Mouse (Mus musculus) liver, postnatal 0 days (tissue): ENCODE data around the gene Dnase1l3. TPM values are rescaled to one million over a fixed set of nuclear protein-coding genes. Genes with fewer than 3 reads are reported as not detected.

ENCODE experiments used
- ATAC-seq: fragments of 200-750 bp; cut with Nextera tagmentation; 2 replicates; pipeline ENCODE4 v1.8.0; 2017; ENCODE audit warnings: mild to moderate bottlenecking, moderate library complexity
- DNase-seq: peaks from one replicate; pipeline ENCODE4 v3.0.0-alpha.2; 2016
- H3K27ac ChIP-seq: fragments of 300-500 bp; sonication (generic); 2 replicates; pipeline ENCODE4 v1.5.1; 2014; ENCODE audit warnings: antibody characterized with exemption, moderate library complexity, mild to moderate bottlenecking, low read depth
- H3K27me3 ChIP-seq: fragments of 300-500 bp; sonication (generic); 2 replicates; pipeline ENCODE4 v1.6.1; 2014; ENCODE audit warnings: low read length, control low read depth, mixed read lengths; ENCODE audit not compliant: insufficient read depth
- H3K36me3 ChIP-seq: fragments of 300-500 bp; sonication (generic); replicated peaks from 2 replicates; pipeline ENCODE4 v1.6.1; 2014; ENCODE audit warnings: mild to moderate bottlenecking, control low read depth, low read length, moderate library complexity, mixed read lengths; ENCODE audit not compliant: insufficient read depth
- H3K4me1 ChIP-seq: fragments of 300-500 bp; sonication (generic); 2 replicates; pipeline ENCODE4 v1.6.1; 2014; ENCODE audit warnings: antibody characterized with exemption, mild to moderate bottlenecking, control low read depth; ENCODE audit not compliant: insufficient read depth
- H3K4me2 ChIP-seq: fragments of 300-500 bp; sonication (generic); 2 replicates; pipeline ENCODE4 v1.6.1; 2014; ENCODE audit warnings: low read depth, mild to moderate bottlenecking, low read length, moderate library complexity, mixed read lengths
- H3K4me3 ChIP-seq: fragments of 300-500 bp; sonication (generic); 2 replicates; pipeline ENCODE4 v1.5.1; 2014; ENCODE audit warnings: low read depth, low read length
- H3K9ac ChIP-seq: fragments of 300-500 bp; sonication (generic); replicated peaks from 2 replicates; pipeline ENCODE4 v1.6.1; 2014; ENCODE audit warnings: mild to moderate bottlenecking, moderate library complexity
- H3K9me3 ChIP-seq: fragments of 300-500 bp; sonication (generic); 2 replicates; pipeline ENCODE4 v1.6.1; 2016; ENCODE audit warnings: mild to moderate bottlenecking, control low read depth, low read length, mixed read lengths
- CTCF ChIP-seq: sonication (generic); IDR thresholded peaks from 2 replicates; pipeline ENCODE4 v1.5.1; 2016; ENCODE audit warnings: antibody characterized with exemption, low read depth
- EP300 ChIP-seq: IDR thresholded peaks from 2 replicates; pipeline ENCODE4 v1.6.1; 2016; ENCODE audit warnings: antibody characterized with exemption, low read depth, mild to moderate bottlenecking
- WGBS: fragments of 180-500 bp; shearing (Covaris S2); extraction: QIAGEN DNeasy Blood & Tissue Kit; methylation state at CpG from one replicate; pipeline ENCODE4 v1.1.7; 2014; ENCODE audit not compliant: insufficient replicate concordance; 5-methylcytosine and 5-hydroxymethylcytosine counted together
- polyA plus RNA-seq: library from polyadenylated mRNA; unstranded; fragments of >200 nt; fragmentation: Nextera tagmentation; extraction: Ambion mirVana; gene quantifications from 2 replicates; pipeline ENCODE4 v1.2.1, GENCODE M21; 2015

The Dnase1l3 gene
- polyA plus RNA-seq, 1 experiment from 2014 or later: 13.2 TPM

DNA sequence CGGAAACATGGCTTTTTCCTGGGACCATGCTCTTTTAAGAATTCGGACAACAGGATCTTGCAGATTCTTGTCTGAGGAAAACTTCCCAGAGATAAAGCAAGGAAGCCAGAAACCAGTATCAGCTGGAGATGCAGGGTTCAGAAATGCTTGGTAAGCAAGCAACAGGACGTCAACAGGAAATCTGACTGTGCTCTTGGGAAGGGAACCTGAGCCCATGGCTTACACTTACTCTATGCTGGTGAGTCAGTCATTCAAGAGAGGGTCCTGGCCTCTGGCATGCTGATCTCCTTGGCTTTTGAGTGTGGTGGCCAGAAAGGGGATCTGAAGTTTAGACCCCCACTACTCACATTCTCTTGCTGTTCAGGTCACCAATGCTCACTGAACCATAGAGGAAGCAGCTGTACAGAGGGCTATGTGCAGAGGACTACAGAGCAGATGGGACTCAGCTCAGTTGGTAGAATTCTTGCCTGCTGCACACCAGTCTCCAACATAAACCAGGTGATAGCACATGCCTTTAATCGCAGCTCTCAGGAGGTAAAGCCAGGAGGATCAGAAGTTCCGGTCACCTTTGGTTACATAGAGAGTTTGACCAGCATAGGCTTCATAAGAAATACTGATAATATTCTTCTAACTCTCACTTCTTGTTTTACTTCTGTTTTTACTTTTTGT is 3.1 kb downstream of the Dnase1l3 start:
- TF ChIP-seq CTCF: no peak
- peak; percentile 14; the same call in 1 of the 2 replicates for TF ChIP-seq EP300
- H3K27me3 ChIP-seq: no peaks in the 10 kb centered on the region
- no peaks in the 10 kb centered on the region for H3K9me3 ChIP-seq
- ATAC-seq: peak; percentile 40
- peaks cover 6% of the 10 kb centered on the region for H3K4me1 ChIP-seq
- no peak overlapping the region for H3K9ac ChIP-seq
- H3K36me3 ChIP-seq: no peaks in the 10 kb centered on the region
- H3K27ac ChIP-seq: peak overlapping the region; percentile 75
- no peak overlapping the region for H3K4me2 ChIP-seq
- DNase-seq: no peak
- H3K4me3 ChIP-seq: no peak overlapping the region
- WGBS: 68% methylated on average over 5 of the region's 5 CpGs

- TF ChIP-seq EP300: no peak
- 36% methylated on average over 3 of the region's 3 CpGs for WGBS
- Histone ChIP-seq H3K4me1 (peaks cover 6% of the 10 kb centered on the region), H3K4me2 (no peak overlapping the region), H3K27me3 (no peaks in the 10 kb centered on the region), H3K9me3 (no peaks in the 10 kb centered on the region), H3K9ac (no peak overlapping the region), H3K36me3 (no peaks in the 10 kb centered on the region), H3K4me3 (no peak overlapping the region), H3K27ac (no peak overlapping the region)
- ATAC-seq: no peak
- DNase-seq: no peak
Measured at GRCm38 (mm10) chr14:7989961-7990360, 4.4 kb downstream of the Dnase1l3 start.

DNA sequence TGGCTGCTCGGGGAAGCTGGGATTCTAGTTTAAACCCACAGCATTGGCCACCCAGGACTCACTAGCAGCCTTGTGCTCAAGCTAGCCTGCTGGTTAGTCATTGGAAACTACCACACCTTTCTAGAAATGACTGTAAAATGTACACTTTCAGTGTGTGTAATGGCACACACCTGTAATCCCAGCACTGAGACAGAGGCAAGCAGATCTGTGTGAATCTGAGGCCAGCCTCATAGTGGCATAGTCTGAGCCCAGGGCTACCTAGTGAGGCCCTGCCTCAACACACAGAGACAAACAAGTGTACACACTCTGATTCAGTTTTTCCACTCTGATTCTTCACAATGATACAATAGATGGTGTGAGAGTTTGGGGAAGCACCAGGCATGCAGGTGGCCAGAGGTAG is 5.0 kb downstream of the Dnase1l3 start:
- Histone ChIP-seq H3K4me3 (no peak overlapping the region), H3K9me3 (no peaks in the 10 kb centered on the region), H3K36me3 (no peaks in the 10 kb centered on the region), H3K9ac (no peak overlapping the region), H3K27me3 (no peaks in the 10 kb centered on the region), H3K27ac (no peak overlapping the region), H3K4me1 (peaks cover 6% of the 10 kb centered on the region), H3K4me2 (no peak overlapping the region)
- no peak for ATAC-seq
- WGBS: 67% methylated on average over 1 of the region's 1 CpGs
- no peak for DNase-seq
- no peak for TF ChIP-seq EP300
- no peak for TF ChIP-seq CTCF

GRCm38 (mm10) chr14:7986913-7987312 is 7.5 kb downstream of the Dnase1l3 start:
- H3K4me1 ChIP-seq: peaks cover 1% of the 10 kb centered on the region
- ATAC-seq (no peak), DNase-seq (no peak)
- H3K9me3 ChIP-seq: no peaks in the 10 kb centered on the region
- 72% methylated on average over 6 of the region's 6 CpGs for WGBS
- no peaks in the 10 kb centered on the region for H3K27me3 ChIP-seq
- TF ChIP-seq CTCF: no peak
- H3K9ac ChIP-seq: no peak overlapping the region
- no peaks in the 10 kb centered on the region for H3K36me3 ChIP-seq
- no peak overlapping the region for H3K4me3 ChIP-seq
- 0 out of 2 replicates have a peak overlapping the region, but pooled peaks have one; percentile 3 for H3K27ac ChIP-seq
- no peak overlapping the region for H3K4me2 ChIP-seq

GRCm38 (mm10) chr14:7981226-7981625 is 13.1 kb downstream of the Dnase1l3 start:
- Histone ChIP-seq H3K9ac (no peak overlapping the region), H3K36me3 (no peaks in the 10 kb centered on the region), H3K9me3 (no peaks in the 10 kb centered on the region), H3K27ac (no peak overlapping the region), H3K4me2 (no peak overlapping the region), H3K4me3 (no peak overlapping the region), H3K27me3 (no peaks in the 10 kb centered on the region), H3K4me1 (no peaks in the 10 kb centered on the region)
- DNase-seq (no peak), ATAC-seq (no peak)
- 90% methylated on average over 1 of the region's 1 CpGs for WGBS
- TF ChIP-seq EP300 (no peak), CTCF (no peak)

DNA sequence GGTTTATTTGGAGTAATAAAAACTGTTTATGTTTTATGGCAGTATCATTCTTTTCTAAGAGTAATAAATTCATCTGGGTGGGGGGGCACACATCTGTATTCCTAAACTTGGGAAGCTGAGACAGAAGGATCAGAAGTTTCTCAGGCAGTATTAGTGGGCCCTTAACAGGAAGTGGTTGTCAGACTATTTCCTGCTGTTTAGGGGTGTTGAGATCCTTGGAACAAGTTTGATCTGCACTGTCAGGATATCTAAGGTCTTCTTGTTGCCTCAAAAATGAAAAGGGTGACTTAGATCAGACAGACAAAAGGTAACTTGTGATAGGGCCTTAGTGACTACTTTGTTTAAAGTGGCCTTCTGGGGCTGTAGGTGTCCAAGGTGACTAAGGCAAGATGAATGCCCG is 16.2 kb downstream of the Dnase1l3 start:
- Histone ChIP-seq H3K4me3 (no peak overlapping the region), H3K27me3 (no peaks in the 10 kb centered on the region), H3K27ac (no peak overlapping the region), H3K4me2 (no peak overlapping the region), H3K9me3 (no peaks in the 10 kb centered on the region), H3K36me3 (no peaks in the 10 kb centered on the region), H3K9ac (no peak overlapping the region), H3K4me1 (no peaks in the 10 kb centered on the region; the same call in 1 of the 2 replicates)
- no peak for ATAC-seq
- DNase-seq: no peak
- no peak for TF ChIP-seq EP300
- no peak for TF ChIP-seq CTCF
- 59% methylated on average over 1 of the region's 1 CpGs for WGBS

DNA sequence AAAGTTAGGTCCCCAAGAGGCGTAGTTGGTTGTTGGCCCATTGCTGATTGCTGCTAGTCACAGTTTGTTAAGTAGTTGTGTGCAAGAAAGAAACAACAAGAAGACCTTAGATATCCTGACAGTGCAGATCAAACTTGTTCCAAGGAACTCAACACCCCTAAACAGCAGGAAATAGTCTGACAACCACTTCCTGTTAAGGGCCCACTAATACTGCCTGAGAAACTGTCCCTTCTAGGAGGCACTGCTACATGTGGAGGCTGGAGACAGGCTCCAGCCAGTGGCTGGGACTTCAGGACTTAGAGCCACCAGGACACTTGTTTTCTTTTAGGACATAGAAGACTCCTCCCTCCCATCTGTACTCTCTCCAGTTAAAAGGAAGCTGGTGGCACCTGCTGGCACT is 16.9 kb downstream of the Dnase1l3 start:
- H3K4me3 ChIP-seq: no peak overlapping the region
- no peak overlapping the region for H3K9ac ChIP-seq
- TF ChIP-seq EP300 (no peak), CTCF (no peak)
- no peaks in the 10 kb centered on the region for H3K27me3 ChIP-seq
- H3K27ac ChIP-seq: 0 out of 2 replicates have a peak overlapping the region, but pooled peaks have one; percentile 7
- ATAC-seq: no peak
- no peak overlapping the region for H3K4me2 ChIP-seq
- DNase-seq: no peak
- WGBS: 57% methylated on average over 1 of the region's 1 CpGs
- H3K36me3 ChIP-seq: no peaks in the 10 kb centered on the region
- H3K4me1 ChIP-seq: no peaks in the 10 kb centered on the region; the same call in 1 of the 2 replicates
- H3K9me3 ChIP-seq: no peaks in the 10 kb centered on the region
